Mouse (Mus musculus) left cerebral cortex, adult 8-10 months (tissue): ENCODE measurements around the gene Doc2b. TPM values are rescaled to one million over a fixed set of nuclear protein-coding genes. Genes with fewer than 3 reads are reported as not detected.

Source experiments
- DNase-seq, 2 experiments: peaks; one replicate each; pipeline ENCODE4 v3.0.0; 2022; ENCODE audit warnings: low spot score in 2 of 2
- total RNA-seq, 4 experiments: library from RNA; stranded (reverse); gene quantifications; 2 replicates each; pipeline ENCODE4 v1.2.4; 2022

Doc2b gene
- total RNA-seq, 4 experiments from 2014 or later: 21.7 to 32.6 (median 24.1) TPM

GRCm38 (mm10) chr11:75793351-75793750 lies 2.5 kb downstream of the Doc2b start:
- DNase-seq: no peak

- DNase-seq: no peak
Observed at GRCm38 (mm10) chr11:75792535-75792934, 3.3 kb downstream of the Doc2b start.

GRCm38 (mm10) chr11:75785897-75786296 lies 10.0 kb downstream of the Doc2b start:
- DNase-seq: no peak

GRCm38 (mm10) chr11:75783799-75784198 lies 12.1 kb downstream of the Doc2b start:
- DNase-seq: no peak

DNA sequence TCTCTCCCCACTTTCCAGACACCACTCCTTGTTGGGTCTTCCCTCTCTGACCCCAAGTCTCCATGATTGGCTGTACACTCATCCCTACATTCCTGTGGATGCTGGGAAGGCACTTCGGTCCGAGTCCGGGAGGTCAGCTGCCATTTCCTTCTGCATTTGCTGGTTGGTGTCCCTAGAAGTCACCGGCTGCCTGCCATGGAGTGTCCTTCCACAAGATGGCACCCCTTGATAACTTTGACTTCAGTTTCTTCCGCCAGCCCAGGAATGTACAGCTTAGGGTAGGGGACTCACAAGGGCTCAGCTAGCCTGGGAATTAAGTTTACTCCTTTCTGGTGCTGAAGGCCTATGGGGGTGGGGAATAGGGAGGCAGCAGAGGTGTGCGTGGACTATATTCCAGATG lies 13.9 kb downstream of the Doc2b start:
- DNase-seq: peak in 1 of 2 experiments; percentile 52

GRCm38 (mm10) chr11:75775919-75776318 lies 19.9 kb downstream of the Doc2b start:
- DNase-seq: no peak

- DNase-seq: no peak
Observed at GRCm38 (mm10) chr11:75772562-75772961, 23.3 kb downstream of the Doc2b start.

DNA sequence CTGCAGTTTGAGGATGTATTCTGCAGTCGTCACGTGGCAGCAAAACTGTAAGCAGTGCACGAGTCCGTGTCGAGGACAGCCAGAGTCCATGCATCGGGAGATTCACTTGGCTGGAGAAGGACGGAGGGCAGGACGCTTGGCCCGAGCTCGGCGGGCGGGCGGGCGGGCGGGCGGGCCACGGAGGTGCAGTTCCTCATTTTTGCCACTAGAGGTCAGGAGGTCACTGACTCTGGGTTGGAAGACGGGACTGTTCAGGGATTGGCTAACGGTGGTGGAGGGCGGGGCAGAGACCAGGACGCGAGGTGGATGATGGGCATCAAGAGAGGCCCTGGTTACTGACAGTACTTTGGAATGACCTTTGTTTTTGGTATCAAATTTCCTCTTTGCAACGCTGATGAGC lies 26.6 kb downstream of the Doc2b start:
- DNase-seq: peak; percentile 39 to 75

DNA sequence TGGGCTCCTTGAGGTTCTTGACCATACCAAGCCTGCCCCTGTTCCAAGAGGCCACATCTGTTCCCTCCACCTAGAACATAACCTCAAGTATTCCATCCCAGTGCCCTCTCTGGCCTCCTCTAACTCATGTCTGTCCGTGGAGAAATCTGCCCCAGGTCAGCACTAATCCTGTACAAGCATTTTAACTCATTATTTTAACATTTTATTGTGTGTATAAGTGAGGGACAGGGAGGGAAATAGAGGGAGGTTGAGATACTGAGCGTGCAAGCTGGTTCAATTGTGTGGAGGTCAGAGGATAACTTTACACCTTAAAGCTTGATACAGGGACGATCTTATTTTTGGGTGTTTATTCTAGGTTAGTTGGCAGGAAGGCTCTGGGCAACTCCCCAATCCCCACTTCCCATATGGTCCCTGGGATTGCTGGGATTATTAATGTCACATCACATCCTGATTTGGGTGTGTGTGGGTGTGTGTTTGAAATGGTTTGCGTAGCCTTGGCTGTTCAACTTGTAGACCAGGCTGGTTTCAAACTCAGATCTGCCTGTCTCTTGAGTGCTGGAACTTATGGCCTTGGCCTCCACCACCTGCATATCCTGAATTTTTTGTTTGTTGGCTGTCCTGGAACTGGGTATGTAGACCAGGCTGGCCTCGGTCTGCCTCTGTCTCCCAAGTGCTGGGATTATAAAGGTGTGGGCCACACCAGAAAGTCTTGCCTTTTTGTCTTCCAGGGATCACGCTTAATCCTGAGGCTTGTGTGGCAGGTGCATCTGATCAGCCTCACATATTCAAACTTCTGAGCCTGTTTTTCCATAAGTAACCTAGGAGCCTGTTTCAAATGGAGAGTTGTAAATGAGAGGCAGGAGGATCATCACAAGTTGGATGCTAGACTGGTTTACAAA lies 27.5 kb downstream of the Doc2b start:
- DNase-seq: peak in 1 of 2 experiments; percentile 43

DNA sequence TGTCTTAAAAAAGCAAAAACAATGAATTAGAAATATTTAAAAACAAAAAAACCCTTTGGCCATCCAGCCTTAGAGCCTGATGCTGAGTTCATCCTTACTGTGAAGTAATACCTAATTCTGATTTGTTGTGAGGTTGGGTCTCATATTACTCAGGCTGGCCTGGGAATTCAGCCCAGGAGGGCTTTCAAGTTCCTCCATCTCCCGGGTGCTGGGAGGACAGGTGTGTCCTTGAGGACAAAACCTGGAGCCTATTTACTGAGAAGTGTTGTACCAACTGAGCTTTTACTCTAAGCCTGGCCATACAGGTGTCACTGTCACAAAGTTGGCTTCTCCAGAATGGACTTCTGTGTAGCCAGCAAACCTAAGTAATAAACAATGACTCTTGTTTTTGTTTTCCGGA lies 28.8 kb downstream of the Doc2b start:
- DNase-seq: no peak

- DNase-seq: no peak
Observed at GRCm38 (mm10) chr11:75765161-75765560, 30.7 kb downstream of the Doc2b start.

- DNase-seq: no peak
Observed at GRCm38 (mm10) chr11:75764521-75765023, 31.3 kb downstream of the Doc2b start.

DNA sequence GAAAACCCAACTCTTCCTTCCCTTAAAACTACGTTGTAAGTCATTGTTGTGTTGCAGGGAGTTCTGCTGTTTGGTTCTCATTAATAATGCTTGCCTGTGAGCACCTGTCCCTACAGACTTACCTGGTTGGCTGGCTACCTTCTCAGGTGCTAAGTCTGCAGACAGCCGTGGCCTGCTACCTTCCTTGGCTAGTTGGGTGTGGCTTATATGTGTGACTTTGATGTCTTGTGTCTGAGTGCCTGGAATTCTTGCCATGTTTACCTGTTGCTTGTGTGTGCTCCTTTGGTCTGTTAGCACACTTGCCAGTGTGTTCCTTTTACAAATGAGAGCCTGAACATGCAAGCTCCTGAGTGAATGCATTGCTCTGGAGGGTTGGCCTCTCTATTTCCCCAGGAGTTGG lies 33.1 kb downstream of the Doc2b start:
- no peak for DNase-seq

DNA sequence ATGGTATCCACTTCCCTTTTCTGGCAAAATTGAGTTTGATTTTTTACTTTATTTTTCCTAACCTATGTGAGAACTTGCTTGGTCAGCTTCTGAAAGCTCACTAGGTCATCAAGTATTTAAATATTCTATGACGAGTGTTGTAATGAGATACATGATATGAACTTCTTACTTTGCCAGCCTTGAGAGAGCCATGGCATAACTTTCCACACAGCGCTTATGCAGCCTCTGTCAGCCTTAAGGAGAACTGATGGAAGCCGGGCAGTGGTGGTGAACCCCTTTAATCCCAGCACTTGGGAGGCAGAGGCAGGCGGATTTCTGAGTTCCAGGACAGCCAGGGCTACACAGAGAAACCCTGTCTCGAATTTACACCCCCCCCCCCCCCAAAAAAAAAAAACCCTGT lies 35.1 kb downstream of the Doc2b start:
- DNase-seq: no peak

DNA sequence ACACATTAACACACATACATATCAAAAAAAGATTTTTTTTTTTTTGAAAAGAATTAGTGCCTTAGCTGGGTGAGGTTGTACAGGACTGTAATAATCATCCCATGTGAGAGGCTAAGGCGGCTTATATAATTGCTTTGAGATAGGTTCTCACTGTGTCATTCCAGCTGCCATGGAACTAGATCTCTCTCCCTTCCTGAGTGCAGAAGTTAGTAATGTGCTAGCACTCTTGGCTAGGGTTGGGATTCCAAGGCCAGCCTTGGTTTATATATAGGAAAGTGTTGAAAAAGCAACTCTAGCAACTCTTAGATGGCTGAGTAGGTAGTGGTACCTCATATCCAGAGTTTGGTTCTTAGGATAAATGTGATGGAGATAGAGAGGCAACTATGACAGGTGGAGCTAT lies 37.3 kb downstream of the Doc2b start:
- DNase-seq: no peak

- DNase-seq: no peak
Observed at GRCm38 (mm10) chr11:75756687-75757086, 39.2 kb downstream of the Doc2b start.

GRCm38 (mm10) chr11:75751082-75751481 lies 44.8 kb downstream of the Doc2b start:
- no peak for DNase-seq

- DNase-seq: no peak
Observed at GRCm38 (mm10) chr11:75750537-75750936, 45.3 kb downstream of the Doc2b start.

- no peak for DNase-seq
Observed at GRCm38 (mm10) chr11:75744761-75745160, 51.1 kb downstream of the Doc2b start.

DNA sequence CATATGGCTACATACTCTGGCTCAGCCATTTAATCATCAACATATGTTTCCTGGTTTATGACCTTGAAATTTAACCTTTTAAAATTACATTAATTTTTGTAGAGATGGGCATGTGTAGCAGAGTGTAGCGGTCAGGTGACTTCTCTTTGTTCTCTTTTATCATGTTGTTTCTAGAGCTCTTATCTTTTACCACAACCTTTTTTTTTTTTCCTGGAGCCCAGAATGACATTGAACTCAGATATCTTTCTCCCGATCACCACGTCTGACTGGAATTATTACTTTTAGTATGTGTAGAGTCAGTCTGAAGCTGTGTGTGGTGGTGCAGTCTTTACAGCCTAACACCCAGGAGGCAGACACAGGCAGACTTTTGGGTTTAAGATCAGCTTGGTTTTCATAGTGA lies 54.2 kb downstream of the Doc2b start:
- no peak for DNase-seq

- DNase-seq: no peak
Observed at GRCm38 (mm10) chr11:75740204-75740603, 55.6 kb downstream of the Doc2b start.

GRCm38 (mm10) chr11:75738477-75738821 lies 57.4 kb downstream of the Doc2b start:
- DNase-seq: no peak

- no peak for DNase-seq
Observed at GRCm38 (mm10) chr11:75737806-75738476, 57.9 kb downstream of the Doc2b start.
